Comparison of ENCODE assay signal across 17 mouse cellular contexts in the genomic region with DNA sequence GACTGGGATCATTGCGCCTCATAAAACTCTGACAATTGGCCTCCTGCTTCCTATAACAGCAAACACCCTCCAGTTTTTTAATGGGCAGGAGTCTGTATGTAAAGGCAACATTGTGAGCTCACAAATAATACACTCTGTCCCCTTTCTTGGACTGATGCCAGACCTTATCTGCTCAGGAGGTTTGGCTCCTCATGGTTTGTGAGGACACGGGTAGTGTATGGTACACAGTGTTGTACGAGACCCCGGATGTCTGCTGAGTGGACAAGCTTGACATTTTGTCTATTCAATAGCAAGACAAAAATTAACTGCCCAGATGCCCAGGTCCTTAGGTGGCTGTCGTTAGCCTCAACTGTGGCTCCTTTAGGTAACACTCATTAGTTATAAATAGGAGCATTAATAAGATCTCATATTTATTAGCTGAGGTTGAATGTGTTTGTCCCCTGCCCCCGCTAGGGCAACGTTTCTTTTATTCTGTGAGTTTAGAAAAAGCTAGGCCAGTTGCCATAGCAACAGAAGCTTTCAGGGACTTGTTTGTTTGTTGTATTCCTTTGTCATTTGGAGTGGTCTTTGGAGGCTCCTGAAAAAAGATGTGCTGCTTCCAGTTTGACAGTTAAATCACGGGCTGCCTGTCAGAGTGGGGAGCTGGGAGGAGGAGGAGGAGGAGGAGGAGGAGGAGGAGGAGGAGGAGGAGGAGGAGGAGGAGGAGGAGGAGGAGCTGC.
A peak's percentile ranks its signal among the peaks of the same experiment; 100 is the strongest.
DNase-seq lines count a peak whose midpoint lies in the region; ATAC-seq lines count a peak whose summit lies in the region.
"Had no signal": no experiment of that assay in that cellular context is flagged by ENCODE, and none has a peak within 500 bp of the region (broad histone marks: within the 10 kb centered on the region; RNA-seq: fewer than 3 reads in every experiment).

No protein-coding gene starts in this region.

- H3K36me3 ChIP-seq in forebrain, embryonic 14.5 days (ENCODE audit: control insufficient read depth, insufficient read depth, low read length), result no peaks in the 10 kb centered on the region
- H3K36me3 ChIP-seq in midbrain, embryonic 13.5 days, result no peaks in the 10 kb centered on the region
- H3K36me3 ChIP-seq: heart, embryonic 15.5 days; limb, embryonic 13.5 days had no signal

- no peak overlapping the region for H3K27ac ChIP-seq in forebrain, embryonic 14.5 days (ENCODE audit: low read depth, low read length)
- H3K27ac ChIP-seq in midbrain, embryonic 13.5 days, result peak overlapping the region; percentile 64
- H3K27ac ChIP-seq: heart, embryonic 15.5 days; limb, embryonic 13.5 days had no signal

- H3K9ac ChIP-seq in forebrain, embryonic 14.5 days (ENCODE audit: low read length), result no peak overlapping the region
- no peak overlapping the region for H3K9ac ChIP-seq in midbrain, embryonic 13.5 days (replicated peaks)
- H3K9ac ChIP-seq: heart, embryonic 15.5 days; limb, embryonic 13.5 days had no signal

- ATAC-seq in forebrain, embryonic 14.5 days, result peak; percentile 77
- peak; percentile 65 for ATAC-seq in midbrain, embryonic 13.5 days
- ATAC-seq: inflammation-experienced regulatory T-cells, adult 6 months; Patski had no signal

- H3K27me3 ChIP-seq in forebrain, embryonic 14.5 days (replicated peaks; ENCODE audit: control insufficient read depth, insufficient read depth, low read length), result no peaks in the 10 kb centered on the region
- no peaks in the 10 kb centered on the region for H3K27me3 ChIP-seq in midbrain, embryonic 13.5 days
- H3K27me3 ChIP-seq: heart, embryonic 15.5 days; limb, embryonic 13.5 days; megakaryocyte, embryonic 14.5 days had no signal

- WGBS in forebrain, embryonic 14.5 days, result 10% methylated on average over 8 of the region's 8 CpGs
- 31% methylated on average over 8 of the region's 8 CpGs for WGBS in midbrain, embryonic 13.5 days

- H3K4me1 ChIP-seq in forebrain, embryonic 14.5 days (ENCODE audit: control insufficient read depth, insufficient read depth, low read length), result peaks cover 11% of the 10 kb centered on the region; the same call in 1 of the 2 replicates
- H3K4me1 ChIP-seq in midbrain, embryonic 13.5 days (replicated peaks), result peaks cover 19% of the 10 kb centered on the region
- H3K4me1 ChIP-seq: heart, embryonic 15.5 days; megakaryocyte, embryonic 14.5 days had no signal

- no peak overlapping the region for H3K4me2 ChIP-seq in forebrain, embryonic 14.5 days (ENCODE audit: low read length)
- H3K4me2 ChIP-seq in midbrain, embryonic 13.5 days (replicated peaks), result no peak overlapping the region
- H3K4me2 ChIP-seq: heart, embryonic 15.5 days; limb, embryonic 13.5 days had no signal

- peak; percentile 10 for DNase-seq in ES-CJ7 (ENCODE audit: low read depth, low spot score)
- DNase-seq in ZHBTc4 (ENCODE audit: low read depth, low spot score), result peak; percentile 33
- peak; percentile 82 for DNase-seq in forebrain, embryonic 14.5 days (ENCODE audit: low spot score)
- DNase-seq in testis, postnatal 10 days (ENCODE audit: low spot score), result no peak
- no peak for DNase-seq in right cerebral cortex, postnatal 14 days
- no peak for DNase-seq in left cerebral cortex, postnatal 25 days (ENCODE audit: low spot score in 2 of 2)
- DNase-seq in testis, postnatal 14 days (ENCODE audit: low spot score), result no peak
- DNase-seq: adrenal gland, adult 8-10 months; kidney, postnatal 14 days; lung, adult 18-20 months; right cerebral cortex, postnatal 4 days had no signal

- H3K4me3 ChIP-seq in forebrain, embryonic 14.5 days (ENCODE audit: low read depth, low read length), result no peak overlapping the region
- no peak overlapping the region for H3K4me3 ChIP-seq in midbrain, embryonic 13.5 days (replicated peaks)
- H3K4me3 ChIP-seq: heart, embryonic 15.5 days; limb, embryonic 13.5 days; megakaryocyte, embryonic 14.5 days had no signal

- intact Hi-C loops in left cerebral cortex, postnatal 25 days (cut with DNase I), result no loop called here

- no peaks in the 10 kb centered on the region for H3K9me3 ChIP-seq in forebrain, embryonic 14.5 days (replicated peaks; ENCODE audit: control insufficient read depth, low read length)
- H3K9me3 ChIP-seq in midbrain, embryonic 13.5 days, result no peaks in the 10 kb centered on the region
- H3K9me3 ChIP-seq: heart, embryonic 15.5 days; limb, embryonic 13.5 days; megakaryocyte, embryonic 14.5 days had no signal

Comparison
In these comparisons a context has a peak if more than half of its experiments do, and no peak if none do; other contexts are left out.
1. DNase-seq: peak in ES-CJ7 (single experiment), ZHBTc4 (single experiment) and forebrain, embryonic 14.5 days (single experiment); none in testis, postnatal 10 days (single experiment), right cerebral cortex, postnatal 14 days (single experiment), left cerebral cortex, postnatal 25 days (0 of 2) and testis, postnatal 14 days (single experiment).